Mouse (Mus musculus): ENCODE results near the gene Gm49510. TPM values are rescaled to one million over a fixed set of nuclear protein-coding genes. Genes with fewer than 3 reads are reported as not detected.

Gene Gm49510
- total RNA-seq (2017), result 1.7 TPM in 1 of 2 replicates, not detected in the other

DNA sequence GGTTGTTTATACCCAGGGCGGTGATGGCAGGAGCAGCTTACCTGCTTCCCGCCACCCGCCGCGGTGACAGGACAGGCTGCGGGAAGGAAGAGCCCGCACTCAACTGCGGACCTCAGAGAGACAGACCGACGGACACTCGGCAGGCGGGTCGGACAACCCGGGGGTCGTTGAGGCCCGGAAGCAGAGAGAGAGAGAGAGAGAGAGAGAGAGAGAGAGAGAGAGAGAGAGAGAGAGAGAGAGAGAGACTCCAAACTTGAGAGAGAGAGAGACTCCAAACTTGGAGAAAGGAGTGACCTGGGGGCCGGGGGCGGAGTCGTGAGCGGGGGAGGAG is at the start of gene Gm49510:
Gene Gm49510 (plus strand): TSS at position 259 of the 331 bp plus-strand sequence.
- ATAC-seq (replicated peaks in 1 of 2; ENCODE audit: insufficient read depth in 1 of 2, low FRiP score in 2 of 2, low TSS enrichment in 1 of 2, low read depth in 1 of 2, poor library complexity in 2 of 2, severe bottlenecking in 2 of 2), result no peak

DNA sequence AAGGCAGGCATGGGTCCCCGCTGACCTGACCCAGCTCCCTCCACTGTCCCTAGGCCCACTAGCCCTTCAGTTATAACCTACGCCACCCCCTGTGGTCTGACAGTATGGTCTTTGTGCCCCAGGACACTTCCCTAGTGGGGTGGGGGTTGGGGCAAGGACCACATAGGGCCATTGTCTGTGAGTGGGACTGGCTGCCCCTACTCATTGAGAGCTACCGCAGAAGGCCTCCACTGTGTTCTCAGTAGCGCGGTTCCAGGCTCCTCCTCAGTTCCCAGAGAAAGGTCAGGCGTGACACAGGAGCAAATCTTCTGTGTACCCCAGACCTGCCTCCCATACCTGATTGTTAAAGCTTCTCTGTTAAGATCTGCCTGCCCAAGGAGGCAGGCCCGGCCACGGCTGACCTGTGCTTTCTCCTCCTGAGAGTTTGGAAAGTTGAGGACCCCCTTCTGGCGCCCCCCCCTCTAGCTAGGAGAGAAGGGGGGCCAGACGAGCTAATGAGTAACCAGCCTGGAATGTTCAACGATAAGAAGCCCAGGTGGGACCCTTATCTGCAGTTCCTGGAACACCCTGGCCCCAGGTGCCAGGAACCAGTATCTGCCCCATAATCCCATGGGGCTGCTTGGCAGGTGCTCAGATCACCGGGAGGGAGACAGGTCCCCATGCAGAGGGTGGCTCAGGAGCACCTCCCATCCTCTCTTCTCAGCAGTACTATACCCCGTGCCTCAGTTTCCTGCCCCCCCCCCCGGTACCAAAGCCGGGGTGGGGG is 49.2 kb upstream of the Gm49510 start:
- ATAC-seq (replicated peaks in 1 of 2; ENCODE audit: insufficient read depth in 1 of 2, low FRiP score in 2 of 2, low TSS enrichment in 1 of 2, low read depth in 1 of 2, poor library complexity in 2 of 2, severe bottlenecking in 2 of 2), result no peak

DNA sequence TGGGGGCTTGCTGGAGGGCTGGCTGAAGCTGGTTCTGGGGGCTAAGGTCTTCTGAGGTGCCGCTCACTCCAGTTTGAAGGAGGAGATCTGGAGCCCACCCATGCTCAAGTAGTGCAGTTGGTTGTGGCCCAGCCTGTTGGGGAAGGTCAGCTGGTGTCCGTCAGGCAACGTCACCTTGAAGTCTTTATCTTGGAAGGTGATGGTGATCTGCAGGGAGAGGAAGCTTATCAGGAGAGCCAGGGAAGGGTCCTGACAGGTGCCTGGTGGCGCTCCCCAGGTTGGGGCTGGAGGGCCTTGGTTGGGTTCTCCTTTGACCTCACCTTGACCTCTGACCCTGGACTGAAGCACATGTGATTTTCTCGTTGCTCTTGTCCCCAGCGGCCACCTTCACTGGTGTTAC is 48.5 kb upstream of the Gm49510 start:
- no peak for ATAC-seq (replicated peaks in 1 of 2; ENCODE audit: insufficient read depth in 1 of 2, low FRiP score in 2 of 2, low TSS enrichment in 1 of 2, low read depth in 1 of 2, poor library complexity in 2 of 2, severe bottlenecking in 2 of 2)

DNA sequence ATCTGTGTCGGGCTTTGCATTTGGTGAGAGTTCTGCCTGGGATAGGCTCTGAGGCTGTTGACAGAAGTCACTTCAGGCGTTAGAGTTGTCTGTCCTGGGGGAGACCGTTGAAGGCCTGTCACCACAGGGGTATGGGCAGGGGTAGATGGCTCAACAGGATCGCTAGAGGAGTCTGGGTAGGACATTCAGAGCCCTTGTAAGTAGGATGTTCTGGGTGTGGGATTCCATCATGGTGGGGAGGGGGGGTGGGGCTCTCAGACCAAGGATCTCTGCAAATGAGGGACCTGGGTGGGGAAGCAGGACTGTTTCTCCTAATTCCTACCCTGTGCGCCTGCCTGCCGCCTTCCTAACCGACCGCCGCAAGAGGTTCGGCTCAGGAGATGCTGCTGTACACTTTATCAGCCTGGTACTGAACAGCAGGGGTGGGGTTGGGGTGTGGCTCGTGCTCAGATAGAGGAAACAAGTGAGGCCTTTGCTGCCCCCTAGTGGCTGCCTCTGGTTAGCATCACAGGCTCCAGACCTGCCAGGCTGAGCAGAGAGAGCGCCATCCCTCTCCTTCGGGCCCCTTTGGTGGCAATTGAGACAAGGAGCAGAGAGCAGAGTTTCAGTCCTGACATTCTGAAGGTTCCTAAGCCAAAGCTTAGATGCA is 47.8 kb upstream of the Gm49510 start:
- peak; percentile 89 to 91 for ATAC-seq (replicated peaks in 1 of 2; ENCODE audit: insufficient read depth in 1 of 2, low FRiP score in 2 of 2, low TSS enrichment in 1 of 2, low read depth in 1 of 2, poor library complexity in 2 of 2, severe bottlenecking in 2 of 2)

DNA sequence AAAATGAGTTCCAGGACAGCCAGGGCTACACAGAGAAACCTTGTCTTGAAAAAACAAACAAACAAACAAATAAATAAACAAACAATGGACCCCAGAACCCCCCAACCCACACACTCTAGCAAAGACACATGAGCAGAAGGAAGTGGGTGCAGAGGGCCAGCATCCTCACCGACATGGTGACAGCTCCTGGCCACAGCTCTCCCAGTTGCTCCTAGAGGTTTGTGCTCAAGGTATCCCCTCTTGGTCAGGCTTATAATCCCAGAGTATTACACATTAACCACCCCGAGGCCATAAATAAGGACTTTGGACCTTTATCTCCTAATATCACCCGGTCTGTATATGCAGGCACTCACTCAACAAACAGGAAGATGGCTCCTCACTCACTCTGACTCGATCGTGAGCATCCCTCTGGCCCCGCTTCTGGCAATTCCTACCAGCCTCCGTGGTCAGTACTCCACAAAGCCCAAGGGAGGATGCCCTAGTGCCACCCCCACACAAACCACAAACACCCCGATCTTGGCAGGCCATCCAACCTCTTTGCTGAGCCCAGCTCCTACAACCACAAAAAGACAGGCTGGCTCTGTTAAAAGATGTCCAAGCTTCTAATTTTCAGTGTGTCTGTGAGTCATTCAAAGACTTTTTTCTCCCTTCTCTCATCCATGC is 44.0 kb upstream of the Gm49510 start, which contains the start of gene Lgals2:
Gene Lgals2 (minus strand): TSS at position 227 of the 663 bp plus-strand sequence.
- no peak for ATAC-seq (replicated peaks in 1 of 2; ENCODE audit: insufficient read depth in 1 of 2, low FRiP score in 2 of 2, low TSS enrichment in 1 of 2, low read depth in 1 of 2, poor library complexity in 2 of 2, severe bottlenecking in 2 of 2)

DNA sequence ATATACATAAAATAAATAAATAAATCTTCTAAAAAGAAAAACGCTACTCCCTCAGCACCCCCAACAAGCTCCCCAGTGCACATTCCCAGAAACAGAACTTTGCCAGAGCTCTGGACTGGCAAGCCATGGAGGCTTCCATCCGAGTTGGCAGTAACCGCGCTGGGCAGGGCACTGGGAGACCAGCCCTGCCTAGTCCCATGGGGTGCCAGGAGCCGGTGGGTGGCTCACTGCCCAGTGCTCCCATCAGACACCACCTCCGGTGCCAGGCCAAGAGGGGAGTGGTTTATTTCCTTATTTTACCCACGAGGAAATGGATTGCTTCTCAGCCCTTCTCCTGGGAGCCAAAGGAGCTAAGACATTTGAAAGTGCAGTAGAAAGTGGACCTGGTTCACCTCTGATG is 42.5 kb upstream of the Gm49510 start:
- ATAC-seq (replicated peaks in 1 of 2; ENCODE audit: insufficient read depth in 1 of 2, low FRiP score in 2 of 2, low TSS enrichment in 1 of 2, low read depth in 1 of 2, poor library complexity in 2 of 2, severe bottlenecking in 2 of 2), result no peak

DNA sequence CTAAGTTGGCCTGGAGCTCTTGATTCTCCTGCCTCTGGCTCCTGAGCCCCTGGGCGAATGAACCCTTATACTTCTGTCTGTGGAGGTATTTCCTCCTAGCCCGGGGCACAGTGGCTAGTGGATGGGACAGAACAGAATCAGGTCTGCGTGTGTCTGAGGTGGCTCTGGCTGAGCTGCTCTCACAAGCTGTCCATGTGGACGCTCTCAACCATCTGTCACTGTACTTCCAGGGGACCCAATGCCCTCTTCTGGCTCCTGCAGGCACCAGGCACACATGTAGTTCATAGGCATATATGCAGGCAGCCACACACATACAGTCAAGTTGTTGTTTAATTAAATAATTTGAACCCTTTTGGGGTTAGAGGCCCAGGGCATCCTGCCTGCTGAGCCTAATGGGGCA is 40.2 kb upstream of the Gm49510 start:
- ATAC-seq (replicated peaks in 1 of 2; ENCODE audit: insufficient read depth in 1 of 2, low FRiP score in 2 of 2, low TSS enrichment in 1 of 2, low read depth in 1 of 2, poor library complexity in 2 of 2, severe bottlenecking in 2 of 2), result no peak

DNA sequence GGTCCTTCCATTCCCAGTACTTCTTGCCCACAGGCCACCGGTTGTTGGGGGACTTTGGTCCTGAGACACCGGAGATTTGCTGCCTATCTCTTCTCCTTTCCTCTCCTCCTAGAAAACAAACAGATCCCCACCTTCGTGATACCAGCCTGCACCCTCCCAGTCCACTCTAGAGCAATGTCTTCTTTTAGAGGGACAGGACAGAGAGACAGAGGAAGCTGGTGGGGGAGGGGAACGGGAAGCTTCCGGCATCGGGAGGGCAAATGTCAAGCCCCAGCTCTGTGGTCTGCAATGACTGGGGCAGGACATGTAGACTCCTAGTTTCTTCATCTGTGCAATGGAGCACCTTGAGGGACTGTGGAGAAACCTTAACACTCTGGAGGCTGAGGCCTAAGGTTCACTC is 39.8 kb upstream of the Gm49510 start:
- no peak for ATAC-seq (replicated peaks in 1 of 2; ENCODE audit: insufficient read depth in 1 of 2, low FRiP score in 2 of 2, low TSS enrichment in 1 of 2, low read depth in 1 of 2, poor library complexity in 2 of 2, severe bottlenecking in 2 of 2)

DNA sequence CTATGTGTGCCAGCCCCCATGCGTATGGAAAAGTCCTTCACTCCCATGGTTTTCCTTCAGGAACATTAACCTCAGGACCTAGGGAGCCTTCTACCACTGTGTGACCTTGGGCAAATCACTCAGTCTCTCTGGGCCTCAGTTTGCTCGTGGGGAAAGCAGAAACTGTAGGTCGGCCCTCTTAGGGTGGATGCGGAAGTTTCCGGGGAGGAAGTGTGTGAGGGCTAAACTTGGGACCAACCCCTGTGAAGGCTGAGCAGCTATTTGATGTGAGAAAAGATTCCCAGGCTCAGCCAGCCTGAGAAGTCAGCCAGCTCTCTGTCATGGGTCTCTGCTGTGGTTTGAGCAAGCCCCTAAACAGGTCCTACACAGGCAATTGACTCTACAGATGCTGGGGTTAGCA is 37.2 kb upstream of the Gm49510 start:
- ATAC-seq (replicated peaks in 1 of 2; ENCODE audit: insufficient read depth in 1 of 2, low FRiP score in 2 of 2, low TSS enrichment in 1 of 2, low read depth in 1 of 2, poor library complexity in 2 of 2, severe bottlenecking in 2 of 2), result no peak; a peak in 1 of 4 replicates

DNA sequence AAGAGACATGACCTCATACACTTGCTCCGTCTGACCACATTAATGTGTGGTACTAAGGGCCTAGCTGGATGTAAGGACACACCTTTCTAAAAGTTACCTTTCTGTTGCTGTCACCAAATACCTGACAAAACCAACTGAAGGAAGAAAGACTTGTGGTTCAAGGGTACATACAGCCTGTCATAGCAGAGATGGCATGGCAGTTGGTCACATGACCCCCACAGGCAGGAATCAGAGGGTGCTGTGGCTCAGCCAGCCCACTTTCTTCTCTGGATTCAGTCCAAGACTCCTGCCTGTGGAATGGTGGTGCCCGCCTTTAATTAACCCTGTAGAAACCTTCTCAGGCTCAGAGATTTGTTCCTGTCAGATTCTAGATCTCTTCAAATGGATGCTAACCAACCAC is 36.3 kb upstream of the Gm49510 start:
- ATAC-seq (replicated peaks in 1 of 2; ENCODE audit: insufficient read depth in 1 of 2, low FRiP score in 2 of 2, low TSS enrichment in 1 of 2, low read depth in 1 of 2, poor library complexity in 2 of 2, severe bottlenecking in 2 of 2), result no peak

DNA sequence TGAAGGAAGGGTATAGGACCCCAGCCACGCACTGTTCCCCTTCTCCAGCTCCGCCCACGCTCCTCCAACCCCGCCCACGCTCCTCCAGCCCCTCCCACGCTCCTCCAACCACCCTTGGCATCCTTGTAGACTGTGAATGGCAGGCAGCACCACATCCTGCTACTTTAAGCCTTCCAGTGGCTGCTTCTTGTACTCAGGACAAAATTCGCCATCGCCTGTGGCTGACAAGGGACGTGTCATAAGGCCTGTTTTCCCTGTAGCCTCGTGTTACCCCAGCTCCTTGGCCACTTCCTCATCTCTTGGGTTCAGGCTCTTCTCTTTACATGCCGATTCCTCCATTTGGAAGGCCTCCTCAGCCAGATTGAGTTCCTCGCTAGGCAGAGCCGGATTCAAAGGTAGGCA is 35.6 kb upstream of the Gm49510 start:
- peak; percentile 51 to 73; a peak in 3 of 4 replicates for ATAC-seq (replicated peaks in 1 of 2; ENCODE audit: insufficient read depth in 1 of 2, low FRiP score in 2 of 2, low TSS enrichment in 1 of 2, low read depth in 1 of 2, poor library complexity in 2 of 2, severe bottlenecking in 2 of 2)

DNA sequence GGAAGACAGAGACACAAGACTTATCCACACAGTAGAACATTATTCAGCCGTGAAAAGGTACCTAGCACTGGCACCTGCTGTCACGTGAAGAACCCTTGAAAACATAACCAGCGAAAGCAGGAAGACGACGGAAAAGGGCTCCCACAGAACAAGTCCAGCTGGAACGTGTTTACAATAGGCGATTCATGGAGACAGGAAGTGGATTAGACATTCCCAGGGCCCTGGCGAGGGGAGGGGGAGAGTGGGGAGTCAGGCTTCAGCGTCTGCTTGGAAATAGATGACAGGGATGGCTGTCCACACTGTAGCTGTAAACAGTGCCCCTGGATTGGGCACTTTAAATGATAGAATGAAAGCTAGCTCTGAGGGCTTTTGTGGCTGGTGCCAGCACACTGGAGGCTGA is 31.1 kb upstream of the Gm49510 start:
- ATAC-seq (replicated peaks in 1 of 2; ENCODE audit: insufficient read depth in 1 of 2, low FRiP score in 2 of 2, low TSS enrichment in 1 of 2, low read depth in 1 of 2, poor library complexity in 2 of 2, severe bottlenecking in 2 of 2), result no peak

DNA sequence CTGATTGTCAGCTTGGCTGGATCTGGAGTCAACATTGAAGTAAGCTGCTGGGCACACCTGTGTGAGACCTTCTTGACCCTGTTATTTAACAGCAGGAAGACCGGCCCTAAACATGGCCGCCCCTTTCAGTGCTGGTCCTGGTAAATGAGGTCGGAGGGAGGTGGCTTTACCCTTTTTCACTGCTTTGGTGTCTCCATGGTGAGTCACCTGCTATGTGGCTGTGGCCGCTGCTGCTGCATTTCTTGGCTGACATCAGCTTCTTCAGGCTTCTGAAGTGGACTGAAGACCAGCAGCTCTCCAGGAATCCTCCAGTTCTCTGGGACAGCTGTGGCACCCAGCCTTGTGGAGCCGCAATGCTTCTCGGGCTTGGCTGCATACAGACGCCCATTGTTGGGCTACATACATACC is 30.6 kb upstream of the Gm49510 start:
- no peak for ATAC-seq (replicated peaks in 1 of 2; ENCODE audit: insufficient read depth in 1 of 2, low FRiP score in 2 of 2, low TSS enrichment in 1 of 2, low read depth in 1 of 2, poor library complexity in 2 of 2, severe bottlenecking in 2 of 2)

DNA sequence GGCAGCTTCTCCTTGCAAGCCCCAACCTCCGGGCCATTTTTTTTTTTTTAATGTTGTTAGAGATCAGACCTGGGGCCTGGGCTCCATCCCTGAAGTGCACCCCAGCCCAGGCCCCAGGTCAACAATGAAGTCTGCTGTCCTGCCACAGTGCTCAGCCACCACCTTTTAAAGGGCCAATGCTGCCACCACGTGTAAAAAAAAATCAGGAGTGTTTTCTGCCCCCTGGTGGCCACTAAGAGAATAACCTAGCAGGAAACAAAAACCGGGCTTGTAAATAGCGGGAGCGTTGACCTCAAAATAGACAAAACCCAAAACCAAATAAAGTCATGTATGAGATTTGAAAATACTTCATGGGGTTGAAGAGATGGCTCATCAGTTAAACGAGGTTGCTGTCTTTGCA is 29.7 kb upstream of the Gm49510 start:
- ATAC-seq (replicated peaks in 1 of 2; ENCODE audit: insufficient read depth in 1 of 2, low FRiP score in 2 of 2, low TSS enrichment in 1 of 2, low read depth in 1 of 2, poor library complexity in 2 of 2, severe bottlenecking in 2 of 2), result peak; percentile 59 to 67

DNA sequence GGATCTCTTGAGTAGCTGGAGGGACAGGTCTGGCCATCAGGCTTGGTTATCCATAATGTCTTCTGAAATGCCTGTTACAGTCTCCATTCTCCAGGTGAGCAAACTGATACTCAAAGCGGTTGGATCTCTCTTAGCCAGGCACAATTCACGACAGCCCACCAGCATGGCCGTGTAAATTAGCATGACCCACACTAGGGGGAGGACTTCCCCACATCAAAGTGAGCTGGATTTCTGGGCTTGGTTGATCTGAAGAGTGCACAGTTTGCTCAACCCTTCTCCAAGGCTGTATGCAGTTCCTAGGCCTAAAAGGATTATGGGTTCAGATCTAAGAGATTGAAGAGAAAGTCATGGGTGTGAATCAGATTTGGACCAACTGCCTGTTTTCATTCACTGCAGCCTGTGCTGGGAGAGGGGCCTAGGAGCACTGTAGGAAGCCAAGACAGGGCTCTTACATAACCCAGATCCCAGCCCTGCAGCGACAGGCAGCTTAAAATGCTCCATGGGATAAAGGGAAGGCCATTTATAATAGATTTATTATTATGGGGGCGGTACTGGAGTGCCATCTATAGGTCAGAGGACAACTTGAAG is 27.4 kb upstream of the Gm49510 start:
- ATAC-seq (replicated peaks in 1 of 2; ENCODE audit: insufficient read depth in 1 of 2, low FRiP score in 2 of 2, low TSS enrichment in 1 of 2, low read depth in 1 of 2, poor library complexity in 2 of 2, severe bottlenecking in 2 of 2), result no peak

DNA sequence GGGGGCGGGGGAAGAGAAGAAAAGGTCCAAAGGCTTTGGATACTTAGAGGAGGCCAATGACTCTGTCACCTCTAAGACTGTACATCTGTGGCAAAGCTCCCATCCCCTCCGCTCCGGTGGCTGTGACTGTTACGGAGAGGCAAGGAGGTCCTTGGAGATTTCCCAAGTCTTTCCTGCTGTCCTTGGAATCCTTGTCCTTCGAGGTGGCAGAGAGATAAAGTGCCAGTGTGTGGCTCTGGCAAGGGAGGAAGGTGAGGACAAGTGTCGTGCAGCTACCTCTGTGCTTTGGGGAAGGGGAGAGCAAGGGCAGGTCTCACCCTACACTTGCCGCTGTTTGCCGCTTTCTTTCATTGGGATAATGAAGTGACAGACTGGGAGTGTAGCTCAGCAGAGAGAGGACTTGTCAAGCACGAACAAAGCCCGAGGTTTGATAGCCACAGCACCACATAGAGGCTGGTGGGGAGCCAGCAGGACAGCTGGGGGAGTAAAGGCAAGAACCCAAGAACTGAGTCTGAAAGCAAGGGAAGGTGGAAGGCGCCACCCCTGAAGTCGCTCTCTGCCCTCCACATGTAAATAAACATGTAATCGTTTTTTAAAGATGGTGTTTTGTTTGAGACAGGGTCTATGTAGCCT is 25.5 kb upstream of the Gm49510 start:
- ATAC-seq (replicated peaks in 1 of 2; ENCODE audit: insufficient read depth in 1 of 2, low FRiP score in 2 of 2, low TSS enrichment in 1 of 2, low read depth in 1 of 2, poor library complexity in 2 of 2, severe bottlenecking in 2 of 2), result no peak

DNA sequence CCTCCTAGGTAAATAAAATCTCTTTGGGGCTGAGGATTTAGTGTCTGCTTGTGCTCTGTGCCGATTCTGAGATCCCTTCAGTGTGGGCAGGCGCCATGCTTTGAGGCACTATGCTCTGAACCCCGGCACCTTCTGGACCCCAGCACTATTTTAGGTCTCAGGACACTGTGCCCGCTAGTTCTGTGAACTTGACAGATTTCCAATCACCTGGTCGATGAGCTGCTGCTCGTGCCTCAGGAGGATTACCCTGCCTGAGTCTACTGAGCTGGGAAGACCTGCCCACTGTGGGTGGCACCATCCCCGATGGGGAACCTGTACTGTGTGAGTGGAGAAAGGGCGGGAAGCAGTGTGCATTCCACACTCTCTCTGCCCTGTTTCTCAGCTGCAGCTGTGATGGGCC is 24.5 kb upstream of the Gm49510 start:
- no peak for ATAC-seq (replicated peaks in 1 of 2; ENCODE audit: insufficient read depth in 1 of 2, low FRiP score in 2 of 2, low TSS enrichment in 1 of 2, low read depth in 1 of 2, poor library complexity in 2 of 2, severe bottlenecking in 2 of 2)

DNA sequence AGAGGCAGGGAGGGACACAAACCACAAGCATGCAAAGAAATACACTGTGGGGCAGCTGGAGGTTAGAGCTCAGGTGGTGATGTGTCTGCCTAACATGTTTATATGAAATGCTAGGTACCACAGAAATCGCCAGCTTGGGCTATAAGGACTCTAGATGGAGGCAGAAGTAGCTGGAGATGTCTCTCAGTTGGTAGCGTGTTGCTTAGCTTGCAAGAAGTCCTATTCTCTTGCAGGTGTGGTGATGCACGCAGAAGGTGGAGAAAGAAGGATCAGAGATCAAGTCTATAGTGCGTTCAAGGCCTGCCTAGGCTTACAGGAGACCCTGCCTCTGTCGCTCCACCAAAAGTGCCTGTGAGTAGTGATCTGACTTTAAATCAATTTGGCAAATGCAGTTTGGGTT is 23.9 kb upstream of the Gm49510 start:
- ATAC-seq (replicated peaks in 1 of 2; ENCODE audit: insufficient read depth in 1 of 2, low FRiP score in 2 of 2, low TSS enrichment in 1 of 2, low read depth in 1 of 2, poor library complexity in 2 of 2, severe bottlenecking in 2 of 2), result no peak
